Mouse (Mus musculus) liver, postnatal 0 days (tissue): ENCODE data around the gene Sirt4.

Experiments
- CTCF ChIP-seq: sonication (generic); IDR thresholded peaks from 2 replicates; pipeline ENCODE4 v1.5.1; 2016; ENCODE audit warnings: antibody characterized with exemption, low read depth
- EP300 ChIP-seq: IDR thresholded peaks from 2 replicates; pipeline ENCODE4 v1.6.1; 2016; ENCODE audit warnings: antibody characterized with exemption, low read depth, mild to moderate bottlenecking

DNA sequence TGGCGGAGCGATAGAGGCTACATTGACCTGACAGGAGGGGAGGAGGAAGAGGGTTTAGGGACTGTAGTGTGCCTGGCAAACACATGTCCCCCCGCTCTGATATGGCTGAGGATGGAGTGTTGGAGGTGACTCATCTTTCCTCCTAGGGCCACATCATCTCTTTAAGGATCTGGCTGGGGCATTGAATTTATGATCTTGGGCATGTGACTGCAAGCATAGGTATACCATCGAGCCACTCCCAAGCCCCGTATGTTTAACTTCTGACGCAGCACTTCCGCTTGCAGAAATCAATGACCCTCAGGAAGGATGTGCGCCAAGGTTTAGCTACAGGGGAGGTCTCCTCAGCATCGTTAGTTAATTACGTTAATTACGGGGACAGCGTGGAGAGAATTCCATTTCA, 18.5 kb upstream of the Sirt4 start:
- TF ChIP-seq CTCF (no peak), EP300 (no peak)
